Mouse (Mus musculus): Measurements from ENCODE around the gene 4933428M09Rik. TPM values are rescaled to one million over a fixed set of nuclear protein-coding genes. Genes with fewer than 3 reads are reported as not detected.
"Not testable (repeated sequence)": the region's sequence is repeated elsewhere in the genome, so short reads cannot be mapped to it uniquely, and the experiment has no call there.

The 4933428M09Rik gene
- polyA plus RNA-seq (2012; fragmentation: generic; extraction: Trizol), result not detected

- Histone ChIP-seq H3K27me3 (ENCODE audit: control insufficient read depth, insufficient read depth, insufficient read length) (no peaks in the 10 kb centered on the region), H3K4me2 (ENCODE audit: low read depth) (no peak within 1 kb of the TSS), H3ac (ENCODE audit: control insufficient read depth, insufficient read length) (no peak within 1 kb of the TSS), H3K79me2 (ENCODE audit: control insufficient read depth, insufficient read depth) (no peaks in the 10 kb centered on the region), H3K36me3 (ENCODE audit: control insufficient read depth, insufficient read depth) (no peaks in the 10 kb centered on the region), H3K4me3 (no peak within 1 kb of the TSS)
- no peak for TF ChIP-seq TCF12 (IDR thresholded peaks at IDR 0.05; ENCODE audit: insufficient read depth, poor library complexity, severe bottlenecking)
- TF ChIP-seq CEBPB (IDR thresholded peaks at IDR 0.05; ENCODE audit: insufficient read depth, poor library complexity, severe bottlenecking), result no peak
- no peak for TF ChIP-seq MYOD1 (IDR thresholded peaks at IDR 0.05; ENCODE audit: control insufficient read depth in 1 of 3, insufficient read length in 2 of 3, low read depth in 2 of 3)
- TF ChIP-seq MAX (IDR thresholded peaks at IDR 0.05; ENCODE audit: low read depth), result no peak
- no peak for TF ChIP-seq TCF3 (IDR thresholded peaks at IDR 0.05; ENCODE audit: insufficient read length, low read depth)
- no peak for TF ChIP-seq POLR2A (IDR thresholded peaks at IDR 0.05; ENCODE audit: insufficient read length, low read depth)
- no peak for TF ChIP-seq POLR2AphosphoS2 (IDR thresholded peaks at IDR 0.05; ENCODE audit: insufficient read length, low read depth)
- TF ChIP-seq REST (IDR thresholded peaks at IDR 0.05; ENCODE audit: insufficient read depth, insufficient read length), result no peak
- TF ChIP-seq USF1 (IDR thresholded peaks at IDR 0.05; ENCODE audit: low read depth), result no peak
- no peak for TF ChIP-seq MYOG (IDR thresholded peaks at IDR 0.05; ENCODE audit: control insufficient read depth in 1 of 3, insufficient read depth in 1 of 3, insufficient read length in 2 of 3, low read depth in 2 of 3)
- TF ChIP-seq SRF (IDR thresholded peaks at IDR 0.05; ENCODE audit: control insufficient read depth, insufficient read length, low read depth), result no peak
- TF ChIP-seq E2F4 (IDR thresholded peaks at IDR 0.05; ENCODE audit: insufficient read depth), result no peak
Observed at GRCm38 (mm10) chrX:139178928-139179327, at the start of gene 4933428M09Rik. 4933428M09Rik (plus strand) TSS chrX:139179228.

DNA sequence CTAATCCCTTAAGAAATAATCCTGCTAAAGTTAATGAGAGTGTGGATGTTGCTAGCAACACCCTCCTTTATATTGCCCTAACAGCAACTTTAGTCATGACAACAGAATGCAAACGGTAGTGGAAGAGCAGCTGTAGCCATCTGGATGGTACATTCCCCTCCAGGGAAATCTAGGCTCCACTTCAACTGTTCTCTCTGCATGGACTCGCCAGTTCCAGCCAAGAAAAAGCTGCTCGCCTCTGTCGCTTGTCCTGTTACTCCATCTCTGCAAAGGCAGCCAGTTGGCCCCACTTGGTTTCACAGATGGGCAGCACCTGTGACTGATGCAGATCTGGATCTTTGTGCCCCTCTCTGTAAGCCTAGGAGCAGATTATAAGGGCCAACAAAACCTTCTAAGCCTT lies 45.0 kb upstream of the 4933428M09Rik start:
- TF ChIP-seq POLR2AphosphoS2 (IDR thresholded peaks at IDR 0.05; ENCODE audit: insufficient read length, low read depth), result no peak
- no peak for TF ChIP-seq TCF12 (IDR thresholded peaks at IDR 0.05; ENCODE audit: insufficient read depth, poor library complexity, severe bottlenecking)
- TF ChIP-seq SRF (IDR thresholded peaks at IDR 0.05; ENCODE audit: control insufficient read depth, insufficient read length, low read depth), result no peak
- TF ChIP-seq E2F4 (IDR thresholded peaks at IDR 0.05; ENCODE audit: insufficient read depth), result no peak
- no peak for TF ChIP-seq TCF3 (IDR thresholded peaks at IDR 0.05; ENCODE audit: insufficient read length, low read depth)
- TF ChIP-seq MYOG (IDR thresholded peaks at IDR 0.05; ENCODE audit: control insufficient read depth in 1 of 3, insufficient read depth in 1 of 3, insufficient read length in 2 of 3, low read depth in 2 of 3), result no peak
- no peak for TF ChIP-seq USF1 (IDR thresholded peaks at IDR 0.05; ENCODE audit: low read depth)
- no peak for TF ChIP-seq REST (IDR thresholded peaks at IDR 0.05; ENCODE audit: insufficient read depth, insufficient read length)
- TF ChIP-seq MAX (IDR thresholded peaks at IDR 0.05; ENCODE audit: low read depth), result no peak
- TF ChIP-seq MYOD1 (IDR thresholded peaks at IDR 0.05; ENCODE audit: control insufficient read depth in 1 of 3, insufficient read length in 2 of 3, low read depth in 2 of 3), result no peak
- no peak for TF ChIP-seq POLR2A (IDR thresholded peaks at IDR 0.05; ENCODE audit: insufficient read length, low read depth)
- no peak for TF ChIP-seq CEBPB (IDR thresholded peaks at IDR 0.05; ENCODE audit: insufficient read depth, poor library complexity, severe bottlenecking)
- no peak overlapping the region for H3ac ChIP-seq (ENCODE audit: control insufficient read depth, insufficient read length)
- no peaks in the 10 kb centered on the region for H3K79me2 ChIP-seq (ENCODE audit: control insufficient read depth, insufficient read depth)
- H3K4me2 ChIP-seq (ENCODE audit: low read depth), result no peak overlapping the region
- H3K36me3 ChIP-seq (ENCODE audit: control insufficient read depth, insufficient read depth), result no peaks in the 10 kb centered on the region
- no peaks in the 10 kb centered on the region for H3K27me3 ChIP-seq (ENCODE audit: control insufficient read depth, insufficient read depth, insufficient read length)
- no peak overlapping the region for H3K4me3 ChIP-seq

DNA sequence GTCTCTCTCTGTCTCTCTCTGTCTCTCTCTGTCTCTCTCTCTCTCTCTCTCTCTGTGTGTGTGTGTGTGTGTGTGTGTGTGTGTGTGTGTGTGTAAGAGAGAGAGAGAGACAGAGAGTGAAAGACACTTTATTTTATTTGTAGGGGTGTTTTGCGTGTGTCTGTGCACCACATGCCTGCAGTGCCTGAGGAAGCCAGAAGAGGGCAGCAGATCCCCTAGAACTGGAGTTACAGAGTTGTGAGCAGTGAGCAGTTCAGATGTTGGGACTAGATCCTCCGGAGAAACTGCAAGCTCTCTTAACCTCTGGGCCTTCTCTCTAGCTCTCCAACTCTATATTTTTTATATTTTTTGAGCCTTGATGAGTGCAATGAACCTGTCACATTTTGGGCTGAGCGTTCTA lies 12.5 kb downstream of the 4933428M09Rik start:
- not testable (repeated sequence) for H3K36me3 ChIP-seq (ENCODE audit: control insufficient read depth, insufficient read depth); H3ac ChIP-seq (ENCODE audit: control insufficient read depth, insufficient read length); H3K27me3 ChIP-seq (ENCODE audit: control insufficient read depth, insufficient read depth, insufficient read length); H3K79me2 ChIP-seq (ENCODE audit: control insufficient read depth, insufficient read depth); H3K4me2 ChIP-seq (ENCODE audit: low read depth); H3K4me3 ChIP-seq

GRCm38 (mm10) chrX:139194572-139195279 lies 15.7 kb downstream of the 4933428M09Rik start:
- Histone ChIP-seq H3K36me3 (ENCODE audit: control insufficient read depth, insufficient read depth) (no peaks in the 10 kb centered on the region), H3K4me3 (no peak overlapping the region), H3K4me2 (ENCODE audit: low read depth) (peak overlapping the region; percentile 12), H3K79me2 (ENCODE audit: control insufficient read depth, insufficient read depth) (no peaks in the 10 kb centered on the region), H3ac (ENCODE audit: control insufficient read depth, insufficient read length) (no peak overlapping the region), H3K27me3 (ENCODE audit: control insufficient read depth, insufficient read depth, insufficient read length) (no peaks in the 10 kb centered on the region)
- TF ChIP-seq CEBPB (IDR thresholded peaks at IDR 0.05; ENCODE audit: insufficient read depth, poor library complexity, severe bottlenecking), result no peak
- TF ChIP-seq TCF3 (IDR thresholded peaks at IDR 0.05; ENCODE audit: insufficient read length, low read depth), result no peak
- no peak for TF ChIP-seq POLR2A (IDR thresholded peaks at IDR 0.05; ENCODE audit: insufficient read length, low read depth)
- TF ChIP-seq E2F4 (IDR thresholded peaks at IDR 0.05; ENCODE audit: insufficient read depth), result no peak
- TF ChIP-seq USF1 (IDR thresholded peaks at IDR 0.05; ENCODE audit: low read depth), result no peak
- no peak for TF ChIP-seq MYOG (IDR thresholded peaks at IDR 0.05; ENCODE audit: control insufficient read depth in 1 of 3, insufficient read depth in 1 of 3, insufficient read length in 2 of 3, low read depth in 2 of 3)
- no peak for TF ChIP-seq MAX (IDR thresholded peaks at IDR 0.05; ENCODE audit: low read depth)
- TF ChIP-seq REST (IDR thresholded peaks at IDR 0.05; ENCODE audit: insufficient read depth, insufficient read length), result no peak
- no peak for TF ChIP-seq POLR2AphosphoS2 (IDR thresholded peaks at IDR 0.05; ENCODE audit: insufficient read length, low read depth)
- no peak for TF ChIP-seq SRF (IDR thresholded peaks at IDR 0.05; ENCODE audit: control insufficient read depth, insufficient read length, low read depth)
- TF ChIP-seq MYOD1 (IDR thresholded peaks at IDR 0.05; ENCODE audit: control insufficient read depth in 1 of 3, insufficient read length in 2 of 3, low read depth in 2 of 3), result no peak
- no peak for TF ChIP-seq TCF12 (IDR thresholded peaks at IDR 0.05; ENCODE audit: insufficient read depth, poor library complexity, severe bottlenecking)

GRCm38 (mm10) chrX:139209191-139209828 lies 30.3 kb downstream of the 4933428M09Rik start:
- not testable (repeated sequence) for H3K79me2 ChIP-seq (ENCODE audit: control insufficient read depth, insufficient read depth); H3K4me2 ChIP-seq (ENCODE audit: low read depth); H3ac ChIP-seq (ENCODE audit: control insufficient read depth, insufficient read length); H3K36me3 ChIP-seq (ENCODE audit: control insufficient read depth, insufficient read depth); H3K27me3 ChIP-seq (ENCODE audit: control insufficient read depth, insufficient read depth, insufficient read length)
- H3K4me3 ChIP-seq, result peak overlapping the region; percentile 28

Measured in myocyte (in vitro differentiated cells).